Mouse (Mus musculus): Measurements from ENCODE around the gene 4931406C07Rik. TPM values are rescaled to one million over a fixed set of nuclear protein-coding genes. Genes with fewer than 3 reads are reported as not detected.

4931406C07Rik gene
- polyA plus RNA-seq, 1 experiment from 2014 or later = 8.2 TPM

DNA sequence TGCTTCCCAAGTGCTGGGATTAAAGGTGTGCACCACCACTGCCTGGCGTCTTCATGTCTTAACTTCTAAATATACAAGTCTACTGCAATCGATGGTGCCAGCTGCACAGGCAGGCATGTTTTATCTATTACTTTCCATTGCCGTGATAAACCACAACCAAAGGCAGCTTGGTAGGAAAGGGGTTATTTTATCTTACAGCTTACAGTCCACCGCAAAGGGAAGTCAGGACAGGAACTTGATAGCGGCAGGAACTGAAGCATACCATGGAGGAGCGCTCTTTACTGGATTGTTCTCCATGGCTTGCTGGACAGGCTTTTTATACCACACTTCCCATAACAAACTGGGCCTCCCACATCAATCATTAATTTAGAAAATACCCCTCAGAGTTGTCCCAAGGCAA, 17.0 kb downstream of the 4931406C07Rik start:
- Histone ChIP-seq H3K27me3 (ENCODE audit: insufficient read depth, low read length) (no peaks in the 10 kb centered on the region), H3K9me3 (ENCODE audit: low read depth, low read length) (no peaks in the 10 kb centered on the region), H3K4me1 (ENCODE audit: insufficient read depth) (no peaks in the 10 kb centered on the region), H3K36me3 (ENCODE audit: insufficient read depth) (no peaks in the 10 kb centered on the region), H3K4me3 (ENCODE audit: low read depth, low read length) (no peak overlapping the region), H3K27ac (ENCODE audit: low read depth) (no peak overlapping the region), H3K4me2 (no peak overlapping the region), H3K9ac (no peak overlapping the region)
- no peak for DNase-seq
- 81% methylated on average over 6 of the region's 6 CpGs for WGBS
- no peak for TF ChIP-seq CTCF (IDR thresholded peaks at IDR 0.05; ENCODE audit: low read depth)
- ATAC-seq (ENCODE audit: insufficient read depth) = no peak

- no peak for TF ChIP-seq CTCF (IDR thresholded peaks at IDR 0.05; ENCODE audit: low read depth)
- no peak overlapping the region for H3K27ac ChIP-seq (ENCODE audit: low read depth)
- no peak overlapping the region for H3K4me3 ChIP-seq (ENCODE audit: low read depth, low read length)
- no peak overlapping the region for H3K4me2 ChIP-seq
- DNase-seq (no peak), ATAC-seq (ENCODE audit: insufficient read depth) (no peak)
- no peaks in the 10 kb centered on the region for H3K4me1 ChIP-seq (ENCODE audit: insufficient read depth)
- no peaks in the 10 kb centered on the region for H3K9me3 ChIP-seq (ENCODE audit: low read depth, low read length)
- H3K36me3 ChIP-seq (ENCODE audit: insufficient read depth) = no peaks in the 10 kb centered on the region
- no peak overlapping the region for H3K9ac ChIP-seq
- H3K27me3 ChIP-seq (ENCODE audit: insufficient read depth, low read length) = no peaks in the 10 kb centered on the region
- WGBS = 76% methylated on average over 3 of the region's 3 CpGs
Observed at GRCm38 (mm10) chr9:15288402-15288801, 17.8 kb downstream of the 4931406C07Rik start.

DNA sequence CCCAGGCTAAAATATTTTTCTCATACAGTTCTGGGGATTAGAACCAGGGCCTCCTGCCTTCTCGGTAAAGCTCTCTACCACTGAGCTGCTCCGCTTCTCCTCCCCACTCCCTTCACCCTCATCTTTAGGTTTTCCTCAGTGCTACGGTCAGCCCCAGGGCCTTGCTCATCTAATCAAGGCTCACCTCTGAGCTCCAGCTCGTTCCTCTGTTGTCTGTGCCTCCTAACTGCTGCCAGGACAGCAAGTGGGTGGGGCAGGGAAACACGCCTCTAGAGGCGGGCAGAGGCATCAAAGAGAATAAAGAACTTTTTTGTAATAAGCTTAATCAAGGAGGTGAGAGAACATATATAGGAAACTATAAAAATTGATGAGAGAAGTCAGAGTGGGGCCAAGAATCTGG, 18.4 kb downstream of the 4931406C07Rik start:
- Histone ChIP-seq H3K4me2 (no peak overlapping the region), H3K4me3 (ENCODE audit: low read depth, low read length) (no peak overlapping the region), H3K36me3 (ENCODE audit: insufficient read depth) (no peaks in the 10 kb centered on the region), H3K9me3 (ENCODE audit: low read depth, low read length) (no peaks in the 10 kb centered on the region), H3K4me1 (ENCODE audit: insufficient read depth) (no peaks in the 10 kb centered on the region), H3K27me3 (ENCODE audit: insufficient read depth, low read length) (no peaks in the 10 kb centered on the region), H3K27ac (ENCODE audit: low read depth) (no peak overlapping the region), H3K9ac (no peak overlapping the region)
- 60% methylated on average over 6 of the region's 6 CpGs for WGBS
- DNase-seq = no peak
- TF ChIP-seq CTCF (IDR thresholded peaks at IDR 0.05; ENCODE audit: low read depth) = no peak
- ATAC-seq (ENCODE audit: insufficient read depth) = no peak

- H3K4me1 ChIP-seq (ENCODE audit: insufficient read depth) = 0 out of 2 replicates have a peak, but pooled peaks cover 5% of the 10 kb centered on the region
- WGBS = 74% methylated on average over 3 of the region's 3 CpGs
- H3K27ac ChIP-seq (ENCODE audit: low read depth) = no peak overlapping the region
- no peak overlapping the region for H3K9ac ChIP-seq
- no peak overlapping the region for H3K4me3 ChIP-seq (ENCODE audit: low read depth, low read length)
- ATAC-seq (ENCODE audit: insufficient read depth) (no peak), DNase-seq (no peak)
- no peaks in the 10 kb centered on the region for H3K9me3 ChIP-seq (ENCODE audit: low read depth, low read length)
- H3K36me3 ChIP-seq (ENCODE audit: insufficient read depth) = no peaks in the 10 kb centered on the region
- H3K27me3 ChIP-seq (ENCODE audit: insufficient read depth, low read length) = no peaks in the 10 kb centered on the region
- TF ChIP-seq CTCF (IDR thresholded peaks at IDR 0.05; ENCODE audit: low read depth) = peak; percentile 36
- no peak overlapping the region for H3K4me2 ChIP-seq
Observed at GRCm38 (mm10) chr9:15285443-15285842, 20.8 kb downstream of the 4931406C07Rik start.

- H3K4me1 ChIP-seq (ENCODE audit: insufficient read depth) = peaks cover 9% of the 10 kb centered on the region
- peaks cover 16% of the 10 kb centered on the region for H3K36me3 ChIP-seq (ENCODE audit: insufficient read depth)
- H3K4me2 ChIP-seq = peak overlapping the region; percentile 78
- DNase-seq (no peak), ATAC-seq (ENCODE audit: insufficient read depth) (peak; percentile 13; the same call in 1 of the 2 replicates)
- H3K4me3 ChIP-seq (ENCODE audit: low read depth, low read length) = peak overlapping the region; percentile 88
- H3K27ac ChIP-seq (ENCODE audit: low read depth) = 0 out of 2 replicates have a peak overlapping the region, but pooled peaks have one; percentile 37
- no peaks in the 10 kb centered on the region for H3K9me3 ChIP-seq (ENCODE audit: low read depth, low read length)
- TF ChIP-seq CTCF (IDR thresholded peaks at IDR 0.05; ENCODE audit: low read depth) = no peak
- 43% methylated on average over 5 of the region's 5 CpGs for WGBS
- H3K9ac ChIP-seq = peak overlapping the region; percentile 85
- no peaks in the 10 kb centered on the region for H3K27me3 ChIP-seq (ENCODE audit: insufficient read depth, low read length)
Observed at GRCm38 (mm10) chr9:15280491-15280879, 25.8 kb downstream of the 4931406C07Rik start.

GRCm38 (mm10) chr9:15279649-15280490, 26.4 kb downstream of the 4931406C07Rik start, which contains the start of gene Med17:
TSS of gene Med17 (minus strand) at chr9:15279931.
- no peaks in the 10 kb centered on the region for H3K27me3 ChIP-seq (ENCODE audit: insufficient read depth, low read length)
- peaks cover 22% of the 10 kb centered on the region for H3K36me3 ChIP-seq (ENCODE audit: insufficient read depth)
- TF ChIP-seq CTCF (IDR thresholded peaks at IDR 0.05; ENCODE audit: low read depth) = no peak
- ATAC-seq (ENCODE audit: insufficient read depth) = peak; percentile 99
- H3K9ac ChIP-seq = peak within 1 kb of the TSS; percentile 85
- H3K4me3 ChIP-seq (ENCODE audit: low read depth, low read length) = peak within 1 kb of the TSS; percentile 88
- peak within 1 kb of the TSS; percentile 79 for H3K27ac ChIP-seq (ENCODE audit: low read depth)
- H3K4me2 ChIP-seq = peak within 1 kb of the TSS; percentile 78
- peaks cover 9% of the 10 kb centered on the region for H3K4me1 ChIP-seq (ENCODE audit: insufficient read depth)
- peak; percentile 98 for DNase-seq
- no peaks in the 10 kb centered on the region for H3K9me3 ChIP-seq (ENCODE audit: low read depth, low read length)
- under 1% methylated on average over 57 of the region's 57 CpGs for WGBS

- Histone ChIP-seq H3K9ac (peak overlapping the region; percentile 85), H3K27me3 (ENCODE audit: insufficient read depth, low read length) (no peaks in the 10 kb centered on the region), H3K4me1 (ENCODE audit: insufficient read depth) (peaks cover 9% of the 10 kb centered on the region), H3K4me2 (peak overlapping the region; percentile 54), H3K27ac (ENCODE audit: low read depth) (peak overlapping the region; percentile 79), H3K9me3 (ENCODE audit: low read depth, low read length) (no peaks in the 10 kb centered on the region), H3K36me3 (ENCODE audit: insufficient read depth) (peaks cover 29% of the 10 kb centered on the region), H3K4me3 (ENCODE audit: low read depth, low read length) (peak overlapping the region; percentile 88)
- no peak for DNase-seq
- no peak for ATAC-seq (ENCODE audit: insufficient read depth)
- WGBS = 8% methylated on average over 19 of the region's 19 CpGs
- TF ChIP-seq CTCF (IDR thresholded peaks at IDR 0.05; ENCODE audit: low read depth) = no peak
Observed at GRCm38 (mm10) chr9:15279139-15279648, 27.1 kb downstream of the 4931406C07Rik start.
